Mouse (Mus musculus) bone marrow, adult 2 months (tissue): Measurements from ENCODE around the gene Exosc5.

Experiments
- CTCF ChIP-seq: fragments of 200-500 bp; IDR thresholded peaks from 2 replicates; pipeline ENCODE4 v1.5.1; 2011; ENCODE audit warnings: low read length, control low read depth; ENCODE audit not compliant: control insufficient read depth, insufficient read depth
- POLR2A ChIP-seq: fragments of 200-500 bp; IDR thresholded peaks from 2 replicates; pipeline ENCODE4 v1.6.1; 2011; ENCODE audit warnings: low read depth, mild to moderate bottlenecking, control low read depth, low read length, borderline replicate concordance; ENCODE audit not compliant: control insufficient read depth

DNA sequence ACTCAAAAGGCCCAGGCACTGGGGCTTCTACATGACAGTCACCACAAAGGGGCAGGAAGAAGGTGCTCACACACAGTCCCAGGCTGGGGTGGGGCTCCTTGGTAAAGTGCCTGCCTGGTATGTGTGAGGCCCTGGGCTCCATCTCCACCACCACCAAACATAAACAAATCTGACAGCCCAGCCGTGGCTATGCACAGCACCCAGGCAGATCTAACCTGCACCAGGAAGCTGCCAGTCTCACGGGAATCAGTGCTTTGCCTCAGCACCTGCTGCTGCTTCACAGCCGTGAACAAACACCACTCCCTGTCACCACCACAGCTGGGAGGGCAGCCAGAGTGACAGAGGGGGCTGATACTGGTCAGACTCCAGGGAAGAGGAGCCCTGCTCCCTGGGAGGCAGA, 22.6 kb upstream of the Exosc5 start:
- TF ChIP-seq POLR2A (peak; percentile 32; the same call in 1 of the 2 replicates), CTCF (no peak)
